Comparison of ENCODE assay signal across 9 mouse cellular contexts in genomic region chr10:4120708-4121107, GRCm38 (mm10).
DNase-seq lines count a peak whose midpoint lies in the region; ATAC-seq and TF ChIP-seq lines count a peak whose summit lies in the region.
"Had no signal": no experiment of that assay in that cellular context is flagged by ENCODE, and none has a peak within 500 bp of the region (broad histone marks: within the 10 kb centered on the region; RNA-seq: fewer than 3 reads in every experiment).

No protein-coding gene starts in this region.

- peak; percentile 96 for ATAC-seq in granulocyte monocyte progenitor cell, adult 5-6 weeks (replicated peaks; ENCODE audit: poor library complexity, severe bottlenecking)
- no peak for ATAC-seq in kidney, embryonic 14.5 days (ENCODE audit: low FRiP score, low TSS enrichment)
- ATAC-seq in stomach, embryonic 15.5 days (ENCODE audit: insufficient read depth, low FRiP score, low read depth), result peak; percentile 72; the same call in 1 of the 2 replicates
- no peak for ATAC-seq in neural tube, embryonic 15.5 days (ENCODE audit: low FRiP score)
- no peak for ATAC-seq in megakaryocyte-erythroid progenitor cell, adult 5-6 weeks (replicated peaks; ENCODE audit: low FRiP score, low TSS enrichment, poor library complexity, severe bottlenecking)

- peak overlapping the region; percentile 28; the same call in 1 of the 2 replicates for H3K27ac ChIP-seq in layer of hippocampus, adult 2 months
- peak overlapping the region; percentile 74; the same call in 1 of the 2 replicates for H3K27ac ChIP-seq in kidney, embryonic 14.5 days (ENCODE audit: low read depth, low read length)
- peak overlapping the region; percentile 81 for H3K27ac ChIP-seq in stomach, embryonic 15.5 days
- no peak overlapping the region for H3K27ac ChIP-seq in neural tube, embryonic 15.5 days (replicated peaks)
- H3K27ac ChIP-seq: hindbrain, embryonic 15.5 days had no signal

- no peak for DNase-seq in layer of hippocampus, adult 2 months (ENCODE audit: low spot score in 2 of 2)
- no peak for DNase-seq in layer of hippocampus, postnatal 25 days (ENCODE audit: extremely low spot score in 1 of 2, low spot score in 1 of 2)
- no peak for DNase-seq in embryo, embryonic 11 days

- H3K4me2 ChIP-seq in kidney, embryonic 14.5 days (replicated peaks; ENCODE audit: low read depth, low read length), result no peak overlapping the region
- H3K4me2 ChIP-seq in stomach, embryonic 15.5 days, result no peak overlapping the region
- H3K4me2 ChIP-seq in neural tube, embryonic 15.5 days, result no peak overlapping the region
- H3K4me2 ChIP-seq: hindbrain, embryonic 15.5 days had no signal

- no peak for TF ChIP-seq CTCF in layer of hippocampus, adult 2 months (conservative IDR thresholded peaks at IDR 0.05)

- no peaks in the 10 kb centered on the region for H3K27me3 ChIP-seq in kidney, embryonic 14.5 days (ENCODE audit: control insufficient read depth, insufficient read depth, low read length)
- no peaks in the 10 kb centered on the region for H3K27me3 ChIP-seq in stomach, embryonic 15.5 days (replicated peaks)
- no peaks in the 10 kb centered on the region for H3K27me3 ChIP-seq in neural tube, embryonic 15.5 days (replicated peaks)
- H3K27me3 ChIP-seq: hindbrain, embryonic 15.5 days had no signal

- H3K36me3 ChIP-seq in kidney, embryonic 14.5 days (ENCODE audit: control insufficient read depth, insufficient read depth, low read length), result no peaks in the 10 kb centered on the region
- H3K36me3 ChIP-seq in stomach, embryonic 15.5 days, result no peaks in the 10 kb centered on the region
- no peaks in the 10 kb centered on the region for H3K36me3 ChIP-seq in neural tube, embryonic 15.5 days
- H3K36me3 ChIP-seq: hindbrain, embryonic 15.5 days had no signal

- 72% methylated on average over 10 of the region's 10 CpGs for WGBS in kidney, embryonic 14.5 days
- WGBS in stomach, embryonic 15.5 days, result 40% methylated on average over 10 of the region's 10 CpGs
- 78% methylated on average over 10 of the region's 10 CpGs for WGBS in neural tube, embryonic 15.5 days

- no peaks in the 10 kb centered on the region for H3K9me3 ChIP-seq in kidney, embryonic 14.5 days (ENCODE audit: control insufficient read depth, low read length)
- H3K9me3 ChIP-seq in stomach, embryonic 15.5 days, result no peaks in the 10 kb centered on the region
- H3K9me3 ChIP-seq in neural tube, embryonic 15.5 days (replicated peaks), result no peaks in the 10 kb centered on the region
- H3K9me3 ChIP-seq: hindbrain, embryonic 15.5 days had no signal

- H3K4me1 ChIP-seq in kidney, embryonic 14.5 days (ENCODE audit: control insufficient read depth, insufficient read depth, low read length), result peaks cover 44% of the 10 kb centered on the region
- peaks cover 16% of the 10 kb centered on the region; the same call in 1 of the 2 replicates for H3K4me1 ChIP-seq in stomach, embryonic 15.5 days
- no peaks in the 10 kb centered on the region for H3K4me1 ChIP-seq in neural tube, embryonic 15.5 days

- H3K9ac ChIP-seq in kidney, embryonic 14.5 days (ENCODE audit: low read depth, low read length), result no peak overlapping the region
- no peak overlapping the region for H3K9ac ChIP-seq in stomach, embryonic 15.5 days
- no peak overlapping the region for H3K9ac ChIP-seq in neural tube, embryonic 15.5 days (replicated peaks)
- H3K9ac ChIP-seq: hindbrain, embryonic 15.5 days had no signal

- H3K4me3 ChIP-seq in layer of hippocampus, adult 2 months, result no peak overlapping the region
- H3K4me3 ChIP-seq in kidney, embryonic 14.5 days (ENCODE audit: low read length), result no peak overlapping the region
- H3K4me3 ChIP-seq in stomach, embryonic 15.5 days (replicated peaks), result no peak overlapping the region
- no peak overlapping the region for H3K4me3 ChIP-seq in neural tube, embryonic 15.5 days (replicated peaks)
- H3K4me3 ChIP-seq: hindbrain, embryonic 15.5 days had no signal

Comparison
In these comparisons a context has a peak if more than half of its experiments do, and no peak if none do; other contexts are left out.
1. ATAC-seq: peak in granulocyte monocyte progenitor cell, adult 5-6 weeks (single experiment) and stomach, embryonic 15.5 days (single experiment); none in kidney, embryonic 14.5 days (single experiment), neural tube, embryonic 15.5 days (single experiment) and megakaryocyte-erythroid progenitor cell, adult 5-6 weeks (single experiment).